Mouse (Mus musculus): ENCODE results near the gene Rab34. TPM values are rescaled to one million over a fixed set of nuclear protein-coding genes. Genes with fewer than 3 reads are reported as not detected.
A peak's percentile ranks its signal among the peaks of the same experiment; 100 is the strongest.

The Rab34 gene
- polyA plus RNA-seq, 1 experiment from 2014 or later, result 55.7 TPM

DNA sequence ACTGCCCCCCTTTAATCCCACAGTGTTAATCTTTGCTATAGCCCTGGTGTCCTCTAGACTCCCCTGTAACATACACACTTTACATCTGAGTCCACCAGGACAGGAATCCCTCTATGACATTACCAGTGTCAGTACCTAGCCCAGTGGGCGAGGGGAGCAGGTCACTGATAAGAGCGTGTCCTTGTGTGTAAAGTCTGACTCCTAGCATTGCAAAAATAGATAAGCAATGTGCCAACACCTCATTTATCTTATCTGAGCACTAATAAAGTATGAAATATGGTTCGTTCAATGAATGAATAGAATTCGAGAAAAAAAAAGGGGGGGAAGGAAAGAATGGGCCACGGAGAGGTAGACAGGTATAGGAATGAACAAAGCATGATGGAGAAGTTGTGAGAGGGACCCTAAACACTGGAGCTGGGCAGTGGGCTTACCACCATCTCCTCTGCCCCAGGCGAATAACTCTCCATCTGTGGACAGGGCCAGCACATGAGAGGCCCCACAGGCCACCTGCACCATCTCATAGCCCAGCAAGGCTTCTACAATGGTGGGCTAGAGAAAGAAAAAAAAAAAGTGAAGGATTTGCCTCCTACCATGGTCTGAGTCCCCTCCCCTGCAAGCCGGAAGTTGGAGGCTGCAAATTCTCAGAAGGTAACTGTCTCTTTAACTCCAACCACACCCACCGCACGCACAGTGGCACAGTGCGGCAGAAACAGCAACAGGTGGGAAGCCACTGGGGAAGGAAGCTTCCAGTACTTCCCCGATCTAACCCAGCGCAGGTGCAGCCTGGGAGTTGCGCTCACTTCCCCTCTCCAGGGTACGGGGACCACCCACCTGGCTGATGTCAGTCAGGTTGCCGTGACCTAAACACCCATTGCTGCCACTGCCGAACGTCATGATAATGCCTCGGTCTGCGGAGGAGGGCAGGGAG lies 19.4 kb upstream of the Rab34 start:
- no peak for ATAC-seq
- Histone ChIP-seq H3K4me2 (ENCODE audit: low read length) (no peak overlapping the region), H3K27me3 (ENCODE audit: control insufficient read depth, insufficient read depth, low read depth, low read length) (no peaks in the 10 kb centered on the region), H3K27ac (ENCODE audit: low read length) (no peak overlapping the region), H3K9me3 (replicated peaks; ENCODE audit: control insufficient read depth, low read length, poor library complexity, severe bottlenecking) (no peaks in the 10 kb centered on the region), H3K36me3 (ENCODE audit: control insufficient read depth, insufficient read depth, low read length) (no peaks in the 10 kb centered on the region), H3K9ac (ENCODE audit: low read depth, low read length) (no peak overlapping the region), H3K4me3 (ENCODE audit: low read depth, low read length) (no peak overlapping the region), H3K4me1 (ENCODE audit: control insufficient read depth, insufficient read depth, low read length) (peaks cover 10% of the 10 kb centered on the region)
- 62% methylated on average over 19 of the region's 19 CpGs for whole genome bisulfite sequencing

DNA sequence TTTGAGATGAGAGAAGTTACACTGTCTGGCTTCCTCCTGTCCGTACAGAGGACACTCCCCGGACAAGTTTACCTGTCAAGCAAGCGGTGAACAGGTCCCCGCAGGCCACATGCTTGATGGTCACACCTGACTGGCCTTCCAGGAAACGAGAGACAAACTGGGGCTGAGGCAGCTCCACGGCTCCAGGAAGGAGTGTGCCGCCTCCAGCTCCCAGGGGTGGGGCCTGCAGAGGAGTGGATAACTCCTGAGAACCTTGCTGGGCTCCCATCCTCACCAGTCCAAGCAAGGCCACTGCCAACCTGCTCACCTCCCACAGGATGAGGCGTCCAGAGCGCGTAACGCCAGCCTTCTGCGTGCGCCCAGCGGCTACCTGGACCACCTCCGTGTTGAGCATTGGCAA lies 17.9 kb upstream of the Rab34 start:
- WGBS, result 92% methylated on average over 15 of the region's 15 CpGs
- peaks cover 10% of the 10 kb centered on the region for H3K4me1 ChIP-seq (ENCODE audit: control insufficient read depth, insufficient read depth, low read length)
- H3K27ac ChIP-seq (ENCODE audit: low read length), result no peak overlapping the region
- H3K4me2 ChIP-seq (ENCODE audit: low read length), result no peak overlapping the region
- H3K9me3 ChIP-seq (replicated peaks; ENCODE audit: control insufficient read depth, low read length, poor library complexity, severe bottlenecking), result no peaks in the 10 kb centered on the region
- no peak overlapping the region for H3K4me3 ChIP-seq (ENCODE audit: low read depth, low read length)
- H3K36me3 ChIP-seq (ENCODE audit: control insufficient read depth, insufficient read depth, low read length), result no peaks in the 10 kb centered on the region
- H3K9ac ChIP-seq (ENCODE audit: low read depth, low read length), result no peak overlapping the region
- ATAC-seq, result no peak
- no peaks in the 10 kb centered on the region for H3K27me3 ChIP-seq (ENCODE audit: control insufficient read depth, insufficient read depth, low read depth, low read length)

DNA sequence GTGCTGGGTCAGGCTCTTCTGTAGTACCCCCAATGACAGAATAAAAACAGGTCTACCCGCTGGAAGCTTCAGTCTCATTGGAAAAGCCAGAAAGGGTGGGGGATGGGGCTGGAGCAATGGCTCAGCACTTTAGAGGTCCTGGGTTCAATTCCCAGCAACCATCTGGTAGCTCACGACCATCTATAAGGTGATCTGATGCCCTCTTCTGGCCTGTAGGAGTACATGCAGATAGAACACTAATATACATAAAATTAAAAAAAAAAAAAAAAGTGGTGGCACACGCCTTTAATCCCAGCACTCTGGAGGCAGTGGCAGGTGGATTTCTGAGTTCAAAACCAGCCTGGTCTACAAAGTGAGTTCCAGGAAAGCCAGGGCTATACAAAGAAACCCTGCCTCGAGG lies 16.9 kb upstream of the Rab34 start:
- H3K27me3 ChIP-seq (ENCODE audit: control insufficient read depth, insufficient read depth, low read depth, low read length), result no peaks in the 10 kb centered on the region
- H3K9me3 ChIP-seq (replicated peaks; ENCODE audit: control insufficient read depth, low read length, poor library complexity, severe bottlenecking), result no peaks in the 10 kb centered on the region
- H3K27ac ChIP-seq (ENCODE audit: low read length), result no peak overlapping the region
- H3K36me3 ChIP-seq (ENCODE audit: control insufficient read depth, insufficient read depth, low read length), result no peaks in the 10 kb centered on the region
- 64% methylated on average over 4 of the region's 4 CpGs for WGBS
- H3K4me3 ChIP-seq (ENCODE audit: low read depth, low read length), result no peak overlapping the region
- H3K4me2 ChIP-seq (ENCODE audit: low read length), result no peak overlapping the region
- no peak overlapping the region for H3K9ac ChIP-seq (ENCODE audit: low read depth, low read length)
- ATAC-seq, result no peak
- H3K4me1 ChIP-seq (ENCODE audit: control insufficient read depth, insufficient read depth, low read length), result peaks cover 2% of the 10 kb centered on the region; the same call in 1 of the 2 replicates

DNA sequence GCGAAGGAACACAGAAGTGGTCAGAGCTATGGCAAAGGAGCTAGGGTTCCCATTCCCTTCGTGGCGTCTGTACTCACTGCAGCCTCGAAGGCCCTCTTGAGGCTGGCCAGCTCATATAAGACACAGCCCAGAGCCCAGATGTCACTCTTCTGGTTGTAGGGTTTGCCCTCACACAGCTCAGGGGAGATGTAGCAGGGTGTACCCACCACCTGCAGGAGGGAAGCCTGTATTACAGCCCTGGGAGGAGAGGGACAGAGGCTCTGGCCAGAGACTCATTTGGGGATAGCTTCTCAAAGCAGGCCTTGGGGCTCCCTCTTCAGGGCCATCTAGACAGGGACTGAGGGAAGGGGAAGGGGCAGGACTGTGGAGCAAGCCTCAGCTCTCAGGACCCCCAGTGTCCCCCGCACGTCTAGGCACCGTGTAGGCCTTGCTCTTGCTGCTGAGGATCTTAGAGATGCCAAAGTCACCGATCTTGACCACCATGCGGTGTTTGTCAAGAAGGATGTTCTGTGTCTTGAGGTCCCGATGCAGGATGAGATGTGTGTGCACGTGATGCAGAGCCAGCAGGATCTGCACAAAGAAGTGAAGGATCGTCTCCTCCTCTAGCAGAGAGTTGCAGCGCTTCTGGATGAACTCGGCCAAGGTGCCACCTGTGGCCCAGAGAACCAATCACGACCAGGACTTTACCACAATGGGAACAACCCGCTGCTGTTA lies 16.0 kb upstream of the Rab34 start:
- 81% methylated on average over 16 of the region's 16 CpGs for WGBS
- H3K4me2 ChIP-seq (ENCODE audit: low read length), result no peak overlapping the region
- no peak overlapping the region for H3K9ac ChIP-seq (ENCODE audit: low read depth, low read length)
- ATAC-seq, result no peak
- H3K9me3 ChIP-seq (replicated peaks; ENCODE audit: control insufficient read depth, low read length, poor library complexity, severe bottlenecking), result no peaks in the 10 kb centered on the region
- no peak overlapping the region for H3K4me3 ChIP-seq (ENCODE audit: low read depth, low read length)
- no peaks in the 10 kb centered on the region for H3K27me3 ChIP-seq (ENCODE audit: control insufficient read depth, insufficient read depth, low read depth, low read length)
- H3K4me1 ChIP-seq (ENCODE audit: control insufficient read depth, insufficient read depth, low read length), result peaks cover 6% of the 10 kb centered on the region
- no peak overlapping the region for H3K27ac ChIP-seq (ENCODE audit: low read length)
- H3K36me3 ChIP-seq (ENCODE audit: control insufficient read depth, insufficient read depth, low read length), result no peaks in the 10 kb centered on the region

GRCm38 (mm10) chr11:78172748-78173383 lies 15.4 kb upstream of the Rab34 start:
- Histone ChIP-seq H3K9ac (ENCODE audit: low read depth, low read length) (no peak overlapping the region), H3K4me2 (ENCODE audit: low read length) (no peak overlapping the region), H3K4me3 (ENCODE audit: low read depth, low read length) (no peak overlapping the region), H3K9me3 (replicated peaks; ENCODE audit: control insufficient read depth, low read length, poor library complexity, severe bottlenecking) (no peaks in the 10 kb centered on the region), H3K4me1 (ENCODE audit: control insufficient read depth, insufficient read depth, low read length) (peaks cover 11% of the 10 kb centered on the region), H3K27ac (ENCODE audit: low read length) (no peak overlapping the region), H3K27me3 (ENCODE audit: control insufficient read depth, insufficient read depth, low read depth, low read length) (no peaks in the 10 kb centered on the region), H3K36me3 (ENCODE audit: control insufficient read depth, insufficient read depth, low read length) (no peaks in the 10 kb centered on the region)
- ATAC-seq, result no peak
- WGBS, result 88% methylated on average over 19 of the region's 19 CpGs

DNA sequence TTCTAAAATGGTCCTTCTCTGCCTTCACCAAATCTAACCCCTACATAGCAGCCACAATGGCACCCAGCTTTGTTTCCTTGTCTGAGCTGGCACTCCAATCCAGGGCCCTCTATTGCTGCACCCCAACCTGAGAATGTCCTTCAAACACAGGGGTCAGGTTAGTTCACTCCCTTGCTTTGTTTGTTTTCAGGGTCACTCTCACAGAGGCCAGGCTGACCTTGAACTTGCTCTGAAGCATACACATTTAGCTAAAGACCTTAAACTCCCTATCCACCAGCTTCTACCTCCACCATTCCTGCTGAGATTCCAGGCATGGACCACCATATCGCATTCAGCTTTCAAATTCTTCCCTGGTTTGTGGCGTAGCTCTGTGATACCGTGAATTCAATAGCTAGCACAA lies 13.7 kb upstream of the Rab34 start:
- Histone ChIP-seq H3K4me2 (ENCODE audit: low read length) (no peak overlapping the region), H3K9ac (ENCODE audit: low read depth, low read length) (no peak overlapping the region), H3K9me3 (replicated peaks; ENCODE audit: control insufficient read depth, low read length, poor library complexity, severe bottlenecking) (no peaks in the 10 kb centered on the region), H3K36me3 (ENCODE audit: control insufficient read depth, insufficient read depth, low read length) (peaks cover under 1% of the 10 kb centered on the region), H3K27ac (ENCODE audit: low read length) (no peak overlapping the region), H3K27me3 (ENCODE audit: control insufficient read depth, insufficient read depth, low read depth, low read length) (no peaks in the 10 kb centered on the region), H3K4me3 (ENCODE audit: low read depth, low read length) (no peak overlapping the region), H3K4me1 (ENCODE audit: control insufficient read depth, insufficient read depth, low read length) (peaks cover 19% of the 10 kb centered on the region)
- ATAC-seq, result no peak
- WGBS, result 89% methylated on average over 3 of the region's 3 CpGs

DNA sequence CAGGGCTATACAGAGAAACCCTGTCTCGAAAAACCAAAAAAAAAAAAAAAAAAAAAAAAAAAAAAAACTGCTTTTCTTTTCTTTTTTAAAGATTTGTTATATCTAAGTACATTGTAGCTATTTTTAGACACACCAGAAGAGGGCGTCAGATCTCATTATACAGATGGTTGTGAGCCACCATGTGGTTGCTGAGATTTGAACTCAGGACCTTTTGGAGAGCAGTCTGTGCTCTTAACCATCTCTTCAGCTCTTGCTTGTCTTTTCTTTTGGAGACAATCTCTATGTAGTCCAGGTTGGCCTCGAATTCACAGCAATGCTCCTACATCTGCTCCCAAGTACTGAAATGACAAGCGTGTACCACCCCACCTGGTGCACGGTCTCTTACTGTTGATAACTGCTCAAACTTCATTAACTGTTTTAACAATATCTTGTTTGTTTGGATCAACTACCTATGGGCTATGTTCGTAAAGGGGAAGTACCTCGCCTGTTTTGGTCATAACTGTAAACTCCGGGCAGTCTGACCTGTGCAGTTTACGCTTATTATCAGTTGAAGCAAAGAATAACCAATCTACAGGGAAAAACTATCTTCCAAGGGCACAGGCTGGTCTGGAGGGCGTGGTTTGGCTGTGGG lies 12.3 kb upstream of the Rab34 start:
- H3K27me3 ChIP-seq (ENCODE audit: control insufficient read depth, insufficient read depth, low read depth, low read length), result no peaks in the 10 kb centered on the region
- H3K9ac ChIP-seq (ENCODE audit: low read depth, low read length), result peak overlapping the region; percentile 55
- H3K4me2 ChIP-seq (ENCODE audit: low read length), result peak overlapping the region; percentile 74
- peak overlapping the region; percentile 55 for H3K27ac ChIP-seq (ENCODE audit: low read length)
- peaks cover 10% of the 10 kb centered on the region for H3K36me3 ChIP-seq (ENCODE audit: control insufficient read depth, insufficient read depth, low read length)
- H3K9me3 ChIP-seq (replicated peaks; ENCODE audit: control insufficient read depth, low read length, poor library complexity, severe bottlenecking), result no peaks in the 10 kb centered on the region
- no peak for ATAC-seq
- 5% methylated on average over 9 of the region's 10 CpGs for WGBS
- peaks cover 20% of the 10 kb centered on the region for H3K4me1 ChIP-seq (ENCODE audit: control insufficient read depth, insufficient read depth, low read length)
- peak overlapping the region; percentile 64 for H3K4me3 ChIP-seq (ENCODE audit: low read depth, low read length)

GRCm38 (mm10) chr11:78176402-78176862 lies 11.8 kb upstream of the Rab34 start, which contains the start of the genes Nek8 and Tlcd1:
Nek8 (minus strand) TSS chr11:78176675.
Tlcd1 (plus strand) TSS chr11:78176711.
- peak within 1 kb of the TSS; percentile 64 for H3K4me3 ChIP-seq (ENCODE audit: low read depth, low read length)
- peaks cover 13% of the 10 kb centered on the region for H3K36me3 ChIP-seq (ENCODE audit: control insufficient read depth, insufficient read depth, low read length)
- H3K27ac ChIP-seq (ENCODE audit: low read length), result peak within 1 kb of the TSS; percentile 55
- H3K9ac ChIP-seq (ENCODE audit: low read depth, low read length), result peak within 1 kb of the TSS; percentile 55
- peak within 1 kb of the TSS; percentile 74 for H3K4me2 ChIP-seq (ENCODE audit: low read length)
- under 1% methylated on average over 32 of the region's 32 CpGs for WGBS
- ATAC-seq, result 0 out of 2 replicates have a peak, but pooled peaks have one; percentile 21
- H3K9me3 ChIP-seq (replicated peaks; ENCODE audit: control insufficient read depth, low read length, poor library complexity, severe bottlenecking), result no peaks in the 10 kb centered on the region
- peaks cover 20% of the 10 kb centered on the region for H3K4me1 ChIP-seq (ENCODE audit: control insufficient read depth, insufficient read depth, low read length)
- no peaks in the 10 kb centered on the region for H3K27me3 ChIP-seq (ENCODE audit: control insufficient read depth, insufficient read depth, low read depth, low read length)
